Mouse (Mus musculus) megakaryocyte, embryonic 14.5 days (primary cell): ENCODE measurements at regions not wholly inside any gene's neighbourhood (a gene's known extent, or its start where the extent isn't known, plus 50 kb on each side); places are given as distances from the start of the nearest gene placed in this dataset.

Experiments used
- FLI1 ChIP-seq: IDR thresholded peaks from 2 replicates; pipeline ENCODE4 v1.6.1; 2012; ENCODE audit warnings: low read length, inconsistent platforms, mixed read lengths
- GATA1 ChIP-seq: IDR thresholded peaks from 3 replicates; pipeline ENCODE4 v1.6.1; 2012; ENCODE audit warnings: mixed read lengths, low read length, inconsistent platforms, borderline replicate concordance

GRCm38 (mm10) chr16:93436732-93437131 lies 167.1 kb downstream of the Setd4 start:
- TF ChIP-seq GATA1, result no peak
- no peak for TF ChIP-seq FLI1
